Mouse (Mus musculus) lung, postnatal 14 days (tissue): ENCODE measurements around the gene Spdl1.
"Not testable (repeated sequence)": the region's sequence is repeated elsewhere in the genome, so short reads cannot be mapped to it uniquely, and the experiment has no call there.

Source experiments
- DNase-seq: peaks from one replicate; pipeline ENCODE4 v3.0.0; 2021

The Spdl1 gene

GRCm38 (mm10) chr11:34833318-34834086 is at the start of gene Spdl1:
TSS of gene Spdl1 (minus strand) at chr11:34833641.
- DNase-seq = peak; percentile 98

DNA sequence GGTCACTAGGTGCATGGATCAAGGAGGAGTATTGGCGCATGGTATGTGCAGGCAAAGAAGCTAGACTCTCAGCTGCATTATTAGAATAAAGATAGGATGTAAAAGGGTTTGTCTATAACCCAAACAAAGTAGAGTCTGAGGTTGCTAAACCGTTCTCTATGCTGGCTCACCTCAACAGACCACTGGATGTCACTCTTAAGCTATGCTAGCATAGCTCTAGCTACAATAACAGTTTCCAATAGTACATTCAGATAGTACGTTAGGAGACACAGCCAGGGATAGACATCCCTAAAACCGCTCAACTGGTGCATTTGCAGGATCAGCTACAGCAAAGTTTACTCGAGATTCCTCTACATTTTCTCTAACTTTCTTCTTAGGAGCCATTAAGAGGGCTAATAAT is 48.1 kb upstream of the Spdl1 start:
- DNase-seq = peak; percentile 33

- no peak for DNase-seq
Measured at GRCm38 (mm10) chr11:34879678-34880077, 46.2 kb upstream of the Spdl1 start.

DNA sequence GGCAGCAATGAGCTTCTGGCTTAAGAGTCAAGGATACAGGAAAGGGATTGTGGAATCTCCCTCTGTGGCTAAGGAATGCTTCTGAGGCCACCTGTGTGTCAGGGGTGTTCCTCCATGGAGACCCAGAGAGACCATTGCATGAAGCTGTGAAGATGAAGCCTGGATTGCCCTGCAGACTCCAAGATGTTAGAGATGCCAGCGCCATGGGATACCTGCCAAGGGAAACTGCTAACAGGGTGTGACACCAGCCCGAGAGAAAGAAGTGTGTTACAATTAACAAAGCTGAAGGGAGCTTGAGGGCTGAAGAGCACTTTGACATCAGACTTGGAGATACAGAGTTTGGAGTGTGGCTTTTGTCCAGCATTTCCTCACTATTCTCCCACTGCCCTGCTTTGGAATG is 40.4 kb upstream of the Spdl1 start:
- no peak for DNase-seq

DNA sequence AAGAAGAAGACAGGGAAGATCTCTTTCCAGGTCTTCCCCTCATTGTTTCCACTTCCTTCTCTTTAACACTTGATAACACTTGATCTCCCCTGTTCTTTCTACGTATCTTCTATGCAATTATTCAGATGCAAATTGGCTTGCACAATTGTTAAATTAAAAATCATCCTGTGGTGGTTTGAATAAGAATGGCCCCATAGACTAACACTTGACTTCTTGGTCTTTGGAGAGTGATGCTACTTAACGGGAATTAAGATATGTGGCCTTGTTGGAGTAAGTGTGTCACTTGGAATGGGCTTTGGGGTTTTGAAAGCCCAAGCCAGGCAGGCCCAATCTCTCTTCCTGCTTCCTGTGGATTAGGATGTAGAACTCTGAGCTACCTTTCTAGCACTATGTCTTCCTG is 39.0 kb upstream of the Spdl1 start:
- DNase-seq = no peak

DNA sequence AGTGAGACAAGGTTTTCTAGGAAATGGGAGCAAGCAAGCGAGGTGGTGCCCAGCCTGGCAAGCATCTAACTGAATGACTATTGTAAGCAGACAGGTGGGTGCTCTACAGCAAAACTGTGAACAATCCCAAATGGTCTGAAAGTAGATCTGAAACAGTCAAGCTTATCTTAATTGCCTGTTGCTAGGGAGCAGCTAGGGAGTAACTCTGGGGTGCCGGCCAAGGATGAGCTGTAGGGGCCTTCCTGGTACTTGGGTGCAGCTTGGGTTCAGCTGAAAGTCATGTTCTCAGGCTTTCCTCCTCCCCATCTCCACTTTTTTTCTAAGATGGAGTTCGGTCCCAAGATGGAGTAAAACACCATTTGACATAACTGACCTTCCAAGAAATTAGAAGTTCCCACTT is 38.5 kb upstream of the Spdl1 start:
- DNase-seq = no peak

- no peak for DNase-seq
Measured at GRCm38 (mm10) chr11:34871456-34871855, 38.0 kb upstream of the Spdl1 start.

GRCm38 (mm10) chr11:34868626-34869025 is 35.2 kb upstream of the Spdl1 start:
- no peak for DNase-seq

GRCm38 (mm10) chr11:34865741-34866270 is 32.4 kb upstream of the Spdl1 start:
- DNase-seq = no peak

DNA sequence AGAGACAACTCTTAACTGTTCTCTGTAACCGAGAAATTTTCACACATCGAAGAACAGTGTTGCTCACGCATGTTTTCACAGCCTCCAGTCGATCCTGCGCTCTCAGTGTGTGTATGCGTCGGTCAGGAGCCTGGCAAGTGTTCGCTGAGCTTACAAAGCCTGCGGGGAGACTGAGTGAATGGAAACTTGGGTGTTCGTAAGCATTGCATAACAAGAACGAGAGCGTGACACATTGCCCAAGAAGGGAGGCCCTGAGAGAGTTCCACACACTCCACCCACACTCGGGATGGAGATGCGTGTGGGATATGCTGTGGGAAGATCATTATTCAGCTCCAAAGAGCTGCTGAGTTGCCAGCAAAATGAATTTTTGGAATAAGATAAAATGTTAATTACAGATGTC is 31.7 kb upstream of the Spdl1 start:
- peak; percentile 24 for DNase-seq

- no peak for DNase-seq
Measured at GRCm38 (mm10) chr11:34856652-34857051, 23.2 kb upstream of the Spdl1 start.

- DNase-seq = no peak
Measured at GRCm38 (mm10) chr11:34846268-34846652, 12.8 kb upstream of the Spdl1 start.

- DNase-seq = peak; percentile 37
Measured at GRCm38 (mm10) chr11:34845567-34846267, 12.3 kb upstream of the Spdl1 start.

GRCm38 (mm10) chr11:34843517-34843916 is 10.1 kb upstream of the Spdl1 start:
- peak; percentile 10 for DNase-seq

DNA sequence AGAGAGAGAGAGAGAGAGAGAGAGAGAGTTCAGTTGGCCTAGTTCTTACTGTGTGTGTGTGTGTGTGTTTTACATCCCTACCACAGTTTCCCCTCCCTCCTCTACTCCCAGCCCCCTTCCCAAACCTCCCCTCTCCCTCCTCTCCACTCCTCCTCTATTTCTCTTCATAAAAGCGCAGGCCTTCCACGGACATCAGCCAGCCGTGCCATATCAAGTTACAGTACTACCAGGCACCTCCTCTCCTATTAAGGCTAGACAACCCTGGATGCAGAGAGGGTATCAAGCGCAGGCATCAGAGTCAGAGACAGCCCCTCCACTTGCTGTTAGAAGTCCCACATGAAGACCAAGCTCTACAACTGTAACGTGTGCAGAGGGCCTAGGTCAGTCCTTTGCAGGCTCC is 6.8 kb upstream of the Spdl1 start:
- no peak for DNase-seq

DNA sequence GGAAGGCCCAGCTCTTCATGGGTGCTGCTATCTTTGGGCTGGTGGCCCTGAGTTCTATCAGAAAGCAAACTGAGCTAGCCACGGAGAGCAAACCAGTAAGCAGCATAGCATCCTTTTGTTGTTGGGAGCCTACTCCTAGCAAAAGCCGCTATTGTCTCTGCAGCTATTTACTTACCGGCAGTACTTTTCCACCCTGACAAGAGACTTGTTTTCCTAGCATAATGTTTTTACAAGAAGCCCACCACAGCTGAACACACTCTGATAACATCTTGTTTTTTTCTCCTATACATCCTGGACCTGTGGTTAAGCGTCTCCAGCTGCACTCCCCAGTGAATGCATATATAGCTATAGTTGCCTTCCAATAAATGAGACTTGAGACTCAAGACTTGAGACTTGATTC is 5.6 kb upstream of the Spdl1 start:
- DNase-seq = no peak

DNA sequence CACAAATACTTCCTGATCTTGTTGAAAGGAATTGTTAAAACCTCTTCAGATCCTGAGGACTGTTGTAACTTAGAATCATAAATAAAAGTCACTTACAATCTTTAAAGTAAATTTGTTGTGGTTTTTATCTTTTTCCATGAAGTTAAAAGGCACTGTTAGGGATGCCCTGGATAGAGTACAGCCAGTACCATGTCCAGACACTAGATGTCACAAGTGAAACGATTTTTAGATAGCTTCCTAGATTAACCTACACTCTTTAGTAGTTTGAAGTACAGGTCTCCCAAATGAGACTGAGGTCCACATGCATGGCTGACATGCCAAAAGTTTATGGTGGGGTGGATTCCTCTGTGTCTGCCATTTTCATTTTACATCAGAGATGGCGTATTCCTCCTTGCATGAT is 2.8 kb upstream of the Spdl1 start:
- DNase-seq = no peak

DNA sequence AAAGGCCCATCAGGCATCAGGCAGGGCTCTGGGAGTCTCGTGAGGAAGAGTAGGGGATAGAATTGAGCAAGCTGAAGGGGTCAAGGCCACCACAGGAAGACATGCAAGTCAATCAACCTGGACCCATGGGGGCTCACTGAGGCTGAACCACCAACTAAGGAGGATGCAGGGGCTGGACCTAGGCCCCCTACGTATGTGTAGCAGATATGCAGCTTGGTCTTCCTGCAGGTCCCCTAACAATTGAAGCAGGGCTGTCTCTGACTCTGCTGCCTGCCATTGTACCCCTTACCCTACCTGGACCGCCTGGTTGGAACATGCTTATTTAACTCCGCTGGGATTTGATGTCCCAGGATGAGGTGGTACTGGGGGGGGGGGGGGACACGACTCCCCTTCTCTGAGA is 763 bp downstream of the Spdl1 start:
- no peak for DNase-seq

- DNase-seq = no peak
Measured at GRCm38 (mm10) chr11:34827803-34828202, 5.6 kb downstream of the Spdl1 start.

DNA sequence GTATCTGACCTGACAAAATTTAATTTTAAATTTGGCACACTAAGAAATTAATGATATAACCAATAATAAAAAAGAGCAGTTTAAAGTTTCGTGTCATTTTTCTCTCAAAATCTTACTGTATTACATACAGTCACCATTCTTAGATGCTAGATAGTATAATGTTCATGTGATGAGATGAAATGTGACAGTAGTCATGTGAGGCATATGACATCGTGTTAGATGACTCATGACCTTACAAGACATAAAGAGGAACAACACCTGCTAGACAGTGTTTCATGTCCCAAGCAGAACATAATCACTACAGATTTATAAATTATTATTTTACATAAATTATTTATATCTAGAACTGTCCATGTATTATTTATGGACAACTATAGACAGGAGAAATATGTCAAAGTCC is 6.5 kb downstream of the Spdl1 start:
- DNase-seq = no peak

- no peak for DNase-seq
Measured at GRCm38 (mm10) chr11:34824791-34825190, 8.7 kb downstream of the Spdl1 start.

- peak; percentile 3 for DNase-seq
Measured at GRCm38 (mm10) chr11:34814767-34815166, 18.7 kb downstream of the Spdl1 start.

GRCm38 (mm10) chr11:34814319-34814718 is 19.1 kb downstream of the Spdl1 start:
- DNase-seq = no peak

DNA sequence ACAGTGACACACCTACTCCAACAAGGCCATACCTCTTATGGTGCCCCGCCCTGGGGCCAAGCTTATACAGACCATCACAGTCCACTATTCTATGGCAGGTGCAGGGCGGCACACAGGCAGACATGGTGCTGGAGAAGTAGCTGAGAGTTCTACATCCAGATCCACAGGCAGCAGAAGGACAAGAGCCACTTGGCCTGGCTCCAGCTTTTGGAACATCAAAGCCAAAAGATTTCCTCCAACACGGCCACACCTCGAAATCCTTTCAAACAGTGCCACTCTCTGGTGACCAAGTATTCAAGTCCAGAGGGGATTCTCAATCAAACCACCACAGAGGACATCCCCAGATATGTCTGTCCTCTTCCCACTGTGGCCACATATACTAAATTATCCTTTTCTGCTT is 28.4 kb downstream of the Spdl1 start:
- not testable (repeated sequence) for DNase-seq
